ENCODE assay signal across 12 mouse cellular contexts in the genomic region with DNA sequence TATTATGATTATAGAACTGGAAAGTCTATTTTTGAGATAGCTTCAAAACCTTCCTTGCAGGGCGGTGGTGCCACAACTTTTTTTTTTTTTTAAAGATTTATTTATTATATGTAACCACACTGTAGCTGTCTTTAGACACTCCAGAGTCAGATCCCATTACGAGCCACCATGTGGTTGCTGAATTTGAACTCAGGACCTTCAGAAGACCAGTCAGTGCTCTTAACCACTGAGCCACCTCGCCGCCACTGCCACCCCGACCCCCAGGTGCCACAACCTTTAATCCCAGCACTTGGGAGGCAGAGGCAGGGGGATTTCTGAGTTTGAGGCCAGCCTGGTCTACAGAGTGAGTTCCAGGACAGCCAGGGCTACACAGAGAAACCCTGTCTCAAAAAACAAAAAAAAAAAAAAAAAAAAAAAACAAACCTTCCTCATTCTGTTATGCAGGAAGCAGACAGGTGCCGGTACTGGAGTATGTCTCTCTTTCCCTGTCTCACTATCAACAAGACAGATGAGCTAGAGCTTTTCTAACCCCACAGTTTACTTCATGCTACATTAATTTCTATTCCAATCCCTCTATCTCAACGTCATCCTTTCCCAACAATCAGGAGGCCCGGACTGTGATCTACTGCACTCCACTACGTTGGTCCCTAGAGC.
"Had no signal": no experiment of that assay in that cellular context is flagged by ENCODE, and none has a peak within 500 bp of the region (broad histone marks: within the 10 kb centered on the region; RNA-seq: fewer than 3 reads in every experiment).

No protein-coding gene starts in this region.

- DNase-seq: liver, postnatal 0 days; lung, embryonic 14.5 days; lung, postnatal 10 days; lung, postnatal 4 days; right cerebral cortex, postnatal 14 days; thymus, adult 18-20 months; thymus, postnatal 14 days; thymus, postnatal 36 days had no signal

- ATAC-seq: liver, postnatal 0 days; midbrain, embryonic 13.5 days; midbrain, embryonic 15.5 days had no signal

- H3K27ac ChIP-seq: midbrain, embryonic 13.5 days; midbrain, embryonic 15.5 days; neural tube, embryonic 12.5 days had no signal

- H3K4me1 ChIP-seq: midbrain, embryonic 15.5 days; neural tube, embryonic 12.5 days had no signal

- H3K9ac ChIP-seq: liver, postnatal 0 days; lung, embryonic 14.5 days; midbrain, embryonic 13.5 days; midbrain, embryonic 15.5 days; neural tube, embryonic 12.5 days had no signal

- H3K9me3 ChIP-seq: midbrain, embryonic 13.5 days; midbrain, embryonic 15.5 days; neural tube, embryonic 12.5 days had no signal

- H3K27me3 ChIP-seq: midbrain, embryonic 13.5 days; midbrain, embryonic 15.5 days; neural tube, embryonic 12.5 days had no signal

- H3K4me2 ChIP-seq: lung, embryonic 14.5 days; midbrain, embryonic 11.5 days; midbrain, embryonic 13.5 days; midbrain, embryonic 15.5 days; neural tube, embryonic 12.5 days had no signal

- H3K4me3 ChIP-seq: midbrain, embryonic 13.5 days; midbrain, embryonic 15.5 days; neural tube, embryonic 12.5 days had no signal
